7 mouse cellular contexts compared by ENCODE assay signal in genomic region chr19:46507806-46508205, GRCm38 (mm10). TPM values are rescaled to one million over a fixed set of nuclear protein-coding genes. Genes with fewer than 3 reads are reported as not detected.
A peak's percentile ranks its signal among the peaks of the same experiment; 100 is the strongest.
DNase-seq lines count a peak whose midpoint lies in the region; ATAC-seq and TF ChIP-seq lines count a peak whose summit lies in the region.

No protein-coding gene starts in this region.

- TF ChIP-seq CTCF in spleen, adult 2 months (IDR thresholded peaks at IDR 0.05; ENCODE audit: extremely low read depth, insufficient read depth, insufficient read length, insufficient replicate concordance), result no peak

- peaks cover 12% of the 10 kb centered on the region for H3K36me3 ChIP-seq in spleen, adult 2 months (ENCODE audit: control insufficient read depth, insufficient read depth, low read length)
- peaks cover 16% of the 10 kb centered on the region for H3K36me3 ChIP-seq in hindbrain, embryonic 16.5 days (ENCODE audit: control insufficient read depth, insufficient read depth, low read length)
- H3K36me3 ChIP-seq in liver, embryonic 16.5 days (ENCODE audit: control insufficient read depth, insufficient read depth), result peaks cover 10% of the 10 kb centered on the region

- TF ChIP-seq POLR2A in spleen, adult 2 months (IDR thresholded peaks at IDR 0.05; ENCODE audit: low read depth, low read length), result no peak

- ATAC-seq in hindbrain, embryonic 16.5 days, result no peak
- ATAC-seq in liver, embryonic 16.5 days (ENCODE audit: low read depth), result no peak

- H3K4me2 ChIP-seq in hindbrain, embryonic 16.5 days (ENCODE audit: low read length), result peak overlapping the region; percentile 98
- no peak overlapping the region for H3K4me2 ChIP-seq in liver, embryonic 16.5 days (ENCODE audit: low read depth, low read length)

- H3K27ac ChIP-seq in spleen, adult 2 months (ENCODE audit: insufficient read depth, low read length), result 0 out of 2 replicates have a peak overlapping the region, but pooled peaks have one; percentile 19
- peak overlapping the region; percentile 81 for H3K27ac ChIP-seq in hindbrain, embryonic 16.5 days (ENCODE audit: low read depth, low read length)
- peak overlapping the region; percentile 11; the same call in 1 of the 2 replicates for H3K27ac ChIP-seq in liver, embryonic 16.5 days (ENCODE audit: low read length)

- H3K4me1 ChIP-seq in spleen, adult 2 months (ENCODE audit: control insufficient read depth, insufficient read depth, insufficient read length), result peaks cover 57% of the 10 kb centered on the region
- H3K4me1 ChIP-seq in hindbrain, embryonic 16.5 days (ENCODE audit: control insufficient read depth, insufficient read depth, low read depth, low read length), result peaks cover 65% of the 10 kb centered on the region
- peaks cover 71% of the 10 kb centered on the region for H3K4me1 ChIP-seq in liver, embryonic 16.5 days (ENCODE audit: control insufficient read depth, low read depth, low read length)

- H3K4me3 ChIP-seq in spleen, adult 2 months (ENCODE audit: extremely low read depth, insufficient read depth, insufficient read length), result no peak overlapping the region
- H3K4me3 ChIP-seq in hindbrain, embryonic 16.5 days (ENCODE audit: low read length), result no peak overlapping the region
- H3K4me3 ChIP-seq in liver, embryonic 16.5 days (ENCODE audit: low read depth, low read length), result no peak overlapping the region

- H3K9me3 ChIP-seq in hindbrain, embryonic 16.5 days (ENCODE audit: control insufficient read depth, low read length), result no peaks in the 10 kb centered on the region
- H3K9me3 ChIP-seq in liver, embryonic 16.5 days (replicated peaks; ENCODE audit: control insufficient read depth, low read length), result no peaks in the 10 kb centered on the region

- no peaks in the 10 kb centered on the region for H3K27me3 ChIP-seq in spleen, adult 2 months (ENCODE audit: control insufficient read depth, insufficient read depth, low read length)
- no peaks in the 10 kb centered on the region for H3K27me3 ChIP-seq in hindbrain, embryonic 16.5 days (replicated peaks; ENCODE audit: control insufficient read depth, insufficient read depth, low read length)
- no peaks in the 10 kb centered on the region for H3K27me3 ChIP-seq in liver, embryonic 16.5 days (ENCODE audit: control insufficient read depth, insufficient read depth, low read depth, low read length)

- no peak for DNase-seq in spleen, adult 2 months (ENCODE audit: low read depth in 1 of 2, low spot score in 2 of 2)
- DNase-seq in spleen, adult 12 weeks (ENCODE audit: low spot score), result no peak
- no peak for DNase-seq in ovary, postnatal 14 days (ENCODE audit: low spot score)
- DNase-seq in right cerebral cortex, postnatal 36 days (ENCODE audit: low spot score in 2 of 2), result no peak
- DNase-seq in T-cell, adult 2 months (ENCODE audit: low spot score), result no peak

- 69% methylated on average over 1 of the region's 1 CpGs for WGBS in spleen, adult 2 months
- 47% methylated on average over 1 of the region's 1 CpGs for WGBS in hindbrain, embryonic 16.5 days
- WGBS in liver, embryonic 16.5 days (ENCODE audit: insufficient replicate concordance), result 75% methylated on average over 1 of the region's 1 CpGs

- H3K9ac ChIP-seq in hindbrain, embryonic 16.5 days (ENCODE audit: low read depth, low read length), result no peak overlapping the region; the same call in 1 of the 2 replicates
- no peak overlapping the region for H3K9ac ChIP-seq in liver, embryonic 16.5 days (ENCODE audit: low read depth, low read length)

RNA-seq across cellular contexts. Expression of gene Trim8, which starts 6.3 kb away (rescaled TPM):
- 47.1 and 58.4 TPM in 2 replicates for polyA plus RNA-seq in spleen, adult 2 months (2012; rRNA removed)
- 23.4 and 27.6 TPM in 2 replicates for polyA plus RNA-seq in hindbrain, embryonic 16.5 days (2015; fragmentation: Nextera tagmentation; extraction: Ambion mirVana)
- 7.7 and 10.5 TPM in 2 replicates for polyA plus RNA-seq in liver, embryonic 16.5 days (2015; fragmentation: Nextera tagmentation; extraction: Ambion mirVana)

Comparison
In these comparisons a context has a peak if more than half of its experiments do, and no peak if none do; other contexts are left out.
1. H3K27ac ChIP-seq: peak in every context shown above with its lines; median percentile 81 in hindbrain, embryonic 16.5 days; 19 in spleen, adult 2 months; 11 in liver, embryonic 16.5 days.